Mouse (Mus musculus) brain, adult 2 months (tissue): Measurements from ENCODE around the gene Vmn1r49.
"Not testable (repeated sequence)": the region's sequence is repeated elsewhere in the genome, so short reads cannot be mapped to it uniquely, and the experiment has no call there.

Source experiments
- DNase-seq: peaks from one replicate; pipeline ENCODE4 v3.0.0; 2011; ENCODE audit warnings: low read depth, low spot score

The Vmn1r49 gene

GRCm38 (mm10) chr6:90078406-90078805, at the start of gene Vmn1r49:
Vmn1r49 (minus strand) TSS chr6:90078506.
- no peak for DNase-seq

DNA sequence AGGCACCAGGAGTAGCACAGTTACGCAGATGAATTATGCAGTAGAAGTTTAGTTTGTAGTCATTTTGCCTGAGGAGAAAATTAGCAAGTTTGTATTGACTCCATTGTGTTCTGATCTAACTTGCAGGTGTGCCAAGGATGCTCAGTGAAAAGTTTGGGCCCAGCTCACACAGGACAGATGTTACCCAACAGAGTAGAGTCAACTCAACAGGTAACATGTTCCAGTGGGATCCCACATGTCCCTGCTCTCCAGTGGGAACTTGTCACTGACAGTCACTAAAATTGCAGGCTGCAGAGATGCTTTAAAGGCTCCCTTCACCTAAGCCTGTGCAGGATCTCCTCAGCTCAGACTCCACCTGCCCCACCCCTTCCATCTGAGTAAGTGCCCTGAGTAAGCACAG, 44.0 kb upstream of the Vmn1r49 start, which contains the start of gene Vmn1r51:
Gene Vmn1r51 (plus strand): TSS at position 301 of the 400 bp plus-strand sequence.
- DNase-seq = not testable (repeated sequence)

DNA sequence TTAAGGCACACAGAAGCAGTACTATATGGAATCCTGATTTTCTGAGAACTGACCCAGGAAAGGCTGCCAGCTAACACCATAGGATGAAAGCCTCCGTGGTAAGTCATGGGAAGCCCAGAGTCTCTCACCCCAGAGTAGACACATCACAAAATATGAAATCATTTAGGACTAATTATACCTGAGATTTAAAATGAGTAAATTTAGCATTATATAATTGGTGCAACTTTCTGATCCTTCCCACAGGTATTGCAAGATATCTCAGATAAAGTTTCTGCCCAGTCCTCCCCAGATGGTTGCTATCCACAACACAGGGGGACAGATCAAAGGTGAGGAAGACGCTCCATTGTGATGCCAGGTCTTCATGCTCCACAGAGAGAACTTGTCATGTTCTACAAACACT, 22.8 kb upstream of the Vmn1r49 start, which contains the start of gene Vmn1r50:
Gene Vmn1r50 (plus strand): TSS at position 301 of the 400 bp plus-strand sequence.
- DNase-seq = no peak

DNA sequence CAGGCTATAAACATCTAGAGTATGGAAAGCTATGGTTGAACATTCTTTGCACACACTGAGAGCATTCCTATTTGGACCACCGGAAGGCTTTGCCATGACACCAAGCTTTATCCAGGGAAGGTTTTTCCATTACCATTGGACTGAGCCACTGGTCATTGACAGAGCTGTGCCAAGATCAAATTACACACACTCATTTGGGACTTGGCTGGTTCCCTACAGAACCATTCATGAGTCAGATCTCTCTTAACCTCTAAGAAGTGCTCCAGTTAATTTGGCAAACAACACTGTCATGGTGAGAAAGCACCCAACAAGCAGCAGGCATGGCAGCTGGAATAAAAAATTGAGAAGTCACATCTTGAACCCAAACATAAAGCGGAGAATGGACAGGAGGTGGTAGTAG, 22.3 kb upstream of the Vmn1r49 start:
- no peak for DNase-seq

- not testable (repeated sequence) for DNase-seq
Measured at GRCm38 (mm10) chr6:90036741-90037140, 41.6 kb downstream of the Vmn1r49 start, which contains the start of gene Vmn1r48. Vmn1r48 (minus strand) TSS chr6:90036841.
